Mouse (Mus musculus) E14TG2a.4 (cell line): ENCODE measurements around the gene Dcaf15.

Source experiments
- CTCF ChIP-seq: conservative IDR thresholded peaks from 2 replicates; pipeline ENCODE4 v1.5.1; 2014; ENCODE audit warnings: low read length
- POU5F1 ChIP-seq: IDR thresholded peaks from 2 replicates; pipeline ENCODE4 v1.6.1; 2014; ENCODE audit warnings: low read length, borderline replicate concordance

DNA sequence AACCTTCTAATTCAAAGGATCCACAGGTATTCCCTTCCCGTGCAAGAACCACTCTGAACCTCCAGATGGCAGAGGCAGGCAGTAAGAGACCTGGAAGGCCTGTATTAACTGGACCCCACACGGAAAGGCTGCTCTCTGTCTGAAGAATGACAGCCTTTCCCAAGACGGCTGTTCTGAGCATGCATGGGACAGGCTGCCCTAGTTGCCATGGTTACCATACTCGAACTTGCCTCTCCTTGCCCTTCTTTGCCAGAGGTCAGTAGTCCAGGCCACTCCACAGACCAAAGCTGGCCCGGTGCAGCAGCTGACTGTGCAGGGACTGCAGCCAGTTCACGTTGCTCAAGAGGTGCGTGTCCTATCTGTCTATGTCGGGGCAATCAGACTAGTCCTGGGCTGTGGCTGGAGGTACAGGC is 20.7 kb downstream of the Dcaf15 start:
- TF ChIP-seq POU5F1 (no peak), CTCF (no peak)
